Mouse (Mus musculus) midbrain, embryonic 14.5 days (tissue): Measurements from ENCODE around the gene Fam83e. TPM values are rescaled to one million over a fixed set of nuclear protein-coding genes. Genes with fewer than 3 reads are reported as not detected.
A peak's percentile ranks its signal among the peaks of the same experiment; 100 is the strongest.

Experiments
- ATAC-seq: fragments of 200-750 bp; cut with Nextera tagmentation; 2 replicates; pipeline ENCODE4 v1.8.0; 2017; ENCODE audit warnings: moderate number of reproducible peaks, moderate library complexity; ENCODE audit not compliant: low FRiP score, low TSS enrichment
- DNase-seq: peaks from one replicate; pipeline ENCODE4 v3.0.0-alpha.2; 2015
- H3K27ac ChIP-seq: fragments of 300-500 bp; sonication (generic); replicated peaks from 2 replicates; pipeline ENCODE4 v1.5.1; 2014; ENCODE audit warnings: mild to moderate bottlenecking, low read depth, low read length, moderate library complexity
- H3K27me3 ChIP-seq: fragments of 300-500 bp; sonication (generic); 2 replicates; pipeline ENCODE4 v1.6.1; 2014; ENCODE audit warnings: low read length, control low read depth, mixed read lengths; ENCODE audit not compliant: control insufficient read depth, insufficient read depth
- H3K36me3 ChIP-seq: fragments of 300-500 bp; sonication (generic); 2 replicates; pipeline ENCODE4 v1.6.1; 2014; ENCODE audit warnings: low read length, control low read depth; ENCODE audit not compliant: control insufficient read depth, insufficient read depth
- H3K4me1 ChIP-seq: fragments of 300-500 bp; sonication (generic); 2 replicates; pipeline ENCODE4 v1.6.1; 2014; ENCODE audit warnings: mild to moderate bottlenecking, antibody characterized with exemption, low read length, control low read depth; ENCODE audit not compliant: control insufficient read depth, insufficient read depth
- H3K4me2 ChIP-seq: fragments of 300-500 bp; sonication (generic); 2 replicates; pipeline ENCODE4 v1.6.1; 2014; ENCODE audit warnings: mild to moderate bottlenecking, low read length, moderate library complexity
- H3K4me3 ChIP-seq: fragments of 300-500 bp; sonication (generic); replicated peaks from 2 replicates; pipeline ENCODE4 v1.5.1; 2014; ENCODE audit warnings: low read depth, low read length
- H3K9ac ChIP-seq: fragments of 300-500 bp; sonication (generic); replicated peaks from 2 replicates; pipeline ENCODE4 v1.6.1; 2014; ENCODE audit warnings: mild to moderate bottlenecking, low read length, moderate library complexity
- H3K9me3 ChIP-seq: fragments of 300-500 bp; sonication (generic); 2 replicates; pipeline ENCODE4 v1.6.1; 2016; ENCODE audit warnings: low read length, control low read depth, mixed read lengths; ENCODE audit not compliant: control insufficient read depth
- WGBS: fragments of 180-500 bp; shearing (Covaris S2); extraction: QIAGEN DNeasy Blood & Tissue Kit; methylation state at CpG from one replicate; pipeline ENCODE4 v1.1.7; 2014; 5-methylcytosine and 5-hydroxymethylcytosine counted together
- polyA plus RNA-seq: library from polyadenylated mRNA; unstranded; fragments of >200 nt; fragmentation: Nextera tagmentation; extraction: Ambion mirVana; gene quantifications from 2 replicates; pipeline ENCODE4 v1.2.1, GENCODE M21; 2014

The Fam83e gene
- polyA plus RNA-seq, 1 experiment from 2014 or later: 0.46 TPM

DNA sequence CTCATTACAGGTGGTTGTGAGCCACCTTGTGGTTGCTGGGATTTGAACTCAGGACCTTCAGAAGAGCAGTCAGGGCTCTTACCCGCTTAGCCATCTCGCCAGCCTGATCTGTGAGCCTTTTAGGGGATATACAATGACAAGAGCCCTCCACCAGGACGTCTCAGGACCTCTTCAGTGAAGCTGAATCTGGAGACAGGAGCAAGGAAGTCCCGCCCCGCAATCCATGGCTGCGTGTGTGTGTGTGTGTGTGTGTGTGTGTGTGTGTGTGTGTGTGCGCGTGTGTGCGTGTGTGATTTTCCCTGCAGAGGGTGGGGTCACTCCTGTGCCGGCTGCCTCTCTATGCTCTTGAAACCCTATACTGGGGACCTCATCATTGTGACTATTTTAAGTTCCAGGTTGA is 18.8 kb downstream of the Fam83e start:
- no peak for DNase-seq
- Histone ChIP-seq H3K27ac (no peak overlapping the region), H3K9ac (no peak overlapping the region), H3K36me3 (no peaks in the 10 kb centered on the region), H3K9me3 (no peaks in the 10 kb centered on the region), H3K4me3 (no peak overlapping the region), H3K4me1 (no peaks in the 10 kb centered on the region), H3K27me3 (no peaks in the 10 kb centered on the region), H3K4me2 (no peak overlapping the region)
- 67% methylated on average over 10 of the region's 10 CpGs for whole genome bisulfite sequencing
- no peak for ATAC-seq

DNA sequence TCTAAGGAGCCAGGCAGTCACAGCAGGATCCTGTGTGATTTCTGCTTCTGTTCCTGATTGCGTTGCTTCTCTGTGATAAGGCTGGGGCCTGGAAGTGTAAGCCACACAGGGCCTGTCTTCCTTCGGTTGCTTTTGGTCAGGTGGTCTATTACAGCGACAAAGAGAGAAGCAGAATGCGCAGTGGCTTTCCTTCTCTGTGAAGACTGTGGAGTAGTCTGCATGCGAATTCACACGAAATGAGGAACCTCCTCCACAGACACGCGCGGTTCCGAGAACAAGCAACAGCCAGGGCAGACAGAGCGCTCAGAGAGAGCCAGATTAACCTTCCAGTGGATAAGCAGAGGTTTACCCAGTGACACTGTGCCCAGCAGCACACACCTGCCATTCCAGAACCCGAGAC is 20.3 kb downstream of the Fam83e start:
- Histone ChIP-seq H3K4me2 (no peak overlapping the region), H3K36me3 (no peaks in the 10 kb centered on the region), H3K4me3 (no peak overlapping the region), H3K9me3 (no peaks in the 10 kb centered on the region), H3K9ac (no peak overlapping the region), H3K4me1 (no peaks in the 10 kb centered on the region), H3K27me3 (no peaks in the 10 kb centered on the region), H3K27ac (no peak overlapping the region)
- WGBS: 89% methylated on average over 12 of the region's 12 CpGs
- ATAC-seq (no peak), DNase-seq (no peak)

DNA sequence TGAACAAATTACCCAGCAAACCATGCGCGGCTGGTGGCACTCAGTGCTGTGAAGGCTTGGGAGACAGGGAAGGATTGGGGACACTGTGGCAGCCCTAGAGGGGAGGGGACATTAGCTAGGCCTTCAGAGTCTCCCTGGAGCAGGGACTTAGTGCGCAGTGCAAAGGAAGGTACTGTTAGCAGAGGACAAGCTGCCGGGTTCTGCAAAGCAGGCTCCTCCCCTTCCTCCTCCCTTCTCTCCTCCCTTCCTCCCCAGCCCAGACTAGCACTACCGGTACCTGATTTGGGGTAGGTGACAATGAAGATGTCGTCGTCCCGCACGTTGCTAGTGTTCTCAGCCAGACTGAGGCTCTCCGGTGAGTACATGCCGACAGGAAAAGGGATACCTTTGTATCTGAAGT is 20.8 kb downstream of the Fam83e start:
- ATAC-seq: no peak
- no peak for DNase-seq
- 37% methylated on average over 11 of the region's 11 CpGs for WGBS
- no peaks in the 10 kb centered on the region for H3K4me1 ChIP-seq
- no peak overlapping the region for H3K9ac ChIP-seq
- H3K36me3 ChIP-seq: no peaks in the 10 kb centered on the region
- no peaks in the 10 kb centered on the region for H3K9me3 ChIP-seq
- H3K27me3 ChIP-seq: no peaks in the 10 kb centered on the region
- H3K4me2 ChIP-seq: no peak overlapping the region
- no peak overlapping the region for H3K4me3 ChIP-seq
- no peak overlapping the region for H3K27ac ChIP-seq

DNA sequence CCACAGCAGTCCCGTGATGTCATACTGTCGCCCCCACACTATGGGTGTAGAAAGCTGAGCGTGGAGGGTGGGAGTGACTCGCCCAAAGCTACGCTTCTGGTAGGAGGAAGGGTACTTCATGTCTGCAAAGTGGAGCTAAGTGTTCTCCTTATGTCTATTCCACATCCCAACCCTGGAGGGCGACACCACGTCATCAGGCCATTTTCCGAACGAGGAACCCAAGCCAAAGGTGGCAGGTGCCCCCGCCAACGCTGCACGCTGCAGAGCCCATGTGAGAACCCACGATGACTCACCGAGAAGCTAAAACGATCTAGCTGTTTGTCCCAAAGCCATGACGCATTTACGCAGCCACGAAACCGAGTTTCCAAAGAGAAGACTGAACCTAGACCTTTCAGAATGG is 21.3 kb downstream of the Fam83e start:
- Histone ChIP-seq H3K36me3 (no peaks in the 10 kb centered on the region), H3K27ac (no peak overlapping the region), H3K4me1 (no peaks in the 10 kb centered on the region), H3K27me3 (no peaks in the 10 kb centered on the region), H3K4me2 (no peak overlapping the region), H3K4me3 (no peak overlapping the region), H3K9ac (no peak overlapping the region), H3K9me3 (no peaks in the 10 kb centered on the region)
- DNase-seq: peak; percentile 31
- 33% methylated on average over 19 of the region's 19 CpGs for WGBS
- no peak for ATAC-seq

DNA sequence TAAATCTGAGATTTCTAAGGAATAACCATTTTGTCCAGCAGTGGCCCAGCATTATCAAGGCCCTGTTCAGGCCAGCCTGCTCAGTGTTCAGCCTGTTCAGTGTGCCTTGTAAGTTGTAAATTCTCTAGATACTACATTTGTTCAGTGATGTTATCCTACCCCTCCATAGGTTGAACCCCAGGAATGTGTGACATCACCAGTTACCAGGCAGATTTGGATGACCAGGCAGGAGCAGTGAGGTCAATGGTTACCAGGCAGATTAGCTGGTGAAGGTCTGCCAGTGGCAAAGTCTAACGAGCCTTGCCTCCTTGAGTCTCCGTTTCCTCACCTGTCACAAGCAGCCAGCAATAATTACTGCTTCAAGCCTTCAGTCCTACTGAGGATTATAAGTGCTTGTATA is 23.4 kb downstream of the Fam83e start:
- Histone ChIP-seq H3K4me3 (no peak overlapping the region), H3K9ac (no peak overlapping the region), H3K4me1 (0 out of 2 replicates have a peak, but pooled peaks cover 1% of the 10 kb centered on the region), H3K27ac (no peak overlapping the region), H3K4me2 (no peak overlapping the region), H3K36me3 (no peaks in the 10 kb centered on the region), H3K27me3 (no peaks in the 10 kb centered on the region), H3K9me3 (no peaks in the 10 kb centered on the region)
- 44% methylated on average over 2 of the region's 2 CpGs for WGBS
- ATAC-seq (no peak), DNase-seq (peak; percentile 63)

DNA sequence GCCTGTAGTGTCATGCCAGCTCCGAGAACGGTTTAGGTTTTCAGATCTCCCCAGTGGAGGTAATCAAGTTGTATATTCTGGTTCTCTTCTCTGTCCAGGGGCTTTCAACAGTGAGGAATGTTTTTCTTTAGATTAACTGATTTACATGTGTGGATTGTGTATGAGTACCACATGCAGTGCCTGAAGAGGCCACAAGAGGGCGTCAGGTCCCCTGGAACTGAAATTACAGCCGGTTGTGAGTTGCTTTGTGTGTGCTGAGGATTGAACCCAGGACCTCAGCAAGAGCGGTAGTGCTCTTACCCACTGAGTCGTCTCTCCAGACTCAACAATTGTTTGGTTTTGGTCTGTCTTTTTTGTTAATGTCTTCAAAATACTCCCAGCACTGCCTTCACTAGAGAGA is 25.5 kb downstream of the Fam83e start:
- Histone ChIP-seq H3K4me2 (no peak overlapping the region), H3K9ac (no peak overlapping the region), H3K4me1 (0 out of 2 replicates have a peak, but pooled peaks cover 3% of the 10 kb centered on the region), H3K36me3 (no peaks in the 10 kb centered on the region), H3K9me3 (no peaks in the 10 kb centered on the region), H3K27ac (no peak overlapping the region), H3K4me3 (no peak overlapping the region), H3K27me3 (no peaks in the 10 kb centered on the region)
- 66% methylated on average over 6 of the region's 6 CpGs for WGBS
- ATAC-seq (no peak), DNase-seq (no peak)

DNA sequence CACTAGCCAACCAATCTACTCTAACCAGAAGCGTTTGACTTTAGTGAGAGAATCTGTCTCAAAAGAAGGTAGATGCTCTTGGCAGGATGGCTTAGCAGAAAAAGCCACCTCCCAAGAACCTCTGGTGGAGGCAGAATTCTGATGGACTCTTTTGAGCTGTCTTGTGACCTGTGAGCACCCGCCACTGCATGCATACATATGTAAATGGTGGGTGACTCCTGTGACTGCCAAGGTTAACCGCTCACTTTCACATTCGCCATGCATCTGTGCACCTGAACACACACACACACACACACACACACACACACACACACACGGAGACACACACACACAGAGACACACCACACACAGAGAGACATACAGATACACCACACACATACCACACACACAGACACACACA is 26.4 kb downstream of the Fam83e start:
- no peaks in the 10 kb centered on the region for H3K36me3 ChIP-seq
- no peak overlapping the region for H3K9ac ChIP-seq
- 0 out of 2 replicates have a peak, but pooled peaks cover 3% of the 10 kb centered on the region for H3K4me1 ChIP-seq
- no peak for DNase-seq
- 83% methylated on average over 5 of the region's 5 CpGs for WGBS
- no peak overlapping the region for H3K4me2 ChIP-seq
- H3K9me3 ChIP-seq: no peaks in the 10 kb centered on the region
- H3K27ac ChIP-seq: no peak overlapping the region
- no peak overlapping the region for H3K4me3 ChIP-seq
- no peak for ATAC-seq
- H3K27me3 ChIP-seq: no peaks in the 10 kb centered on the region

DNA sequence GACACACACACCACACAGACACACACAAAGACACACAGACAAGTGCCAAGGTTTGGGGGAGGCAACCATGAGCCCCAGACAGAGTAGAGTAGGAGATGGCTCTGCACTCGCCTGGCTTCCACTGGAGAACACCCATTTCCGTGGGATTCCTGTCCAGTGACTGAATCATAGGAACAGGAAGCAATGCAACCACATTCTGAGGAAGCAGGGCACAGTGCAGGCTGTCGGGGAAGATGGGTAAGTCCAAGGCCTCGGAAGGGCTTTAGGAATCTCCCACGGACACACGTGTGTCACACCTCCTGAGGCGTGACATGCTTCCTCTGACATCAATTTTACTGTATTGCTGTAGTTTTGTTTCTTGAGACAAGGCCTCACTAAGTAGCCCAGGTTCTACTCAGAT is 27.1 kb downstream of the Fam83e start:
- Histone ChIP-seq H3K9me3 (no peaks in the 10 kb centered on the region), H3K4me3 (no peak overlapping the region), H3K9ac (no peak overlapping the region), H3K27ac (no peak overlapping the region), H3K4me2 (no peak overlapping the region), H3K27me3 (no peaks in the 10 kb centered on the region), H3K4me1 (0 out of 2 replicates have a peak, but pooled peaks cover 3% of the 10 kb centered on the region), H3K36me3 (no peaks in the 10 kb centered on the region)
- DNase-seq (no peak), ATAC-seq (no peak)
- WGBS: 81% methylated on average over 7 of the region's 7 CpGs

DNA sequence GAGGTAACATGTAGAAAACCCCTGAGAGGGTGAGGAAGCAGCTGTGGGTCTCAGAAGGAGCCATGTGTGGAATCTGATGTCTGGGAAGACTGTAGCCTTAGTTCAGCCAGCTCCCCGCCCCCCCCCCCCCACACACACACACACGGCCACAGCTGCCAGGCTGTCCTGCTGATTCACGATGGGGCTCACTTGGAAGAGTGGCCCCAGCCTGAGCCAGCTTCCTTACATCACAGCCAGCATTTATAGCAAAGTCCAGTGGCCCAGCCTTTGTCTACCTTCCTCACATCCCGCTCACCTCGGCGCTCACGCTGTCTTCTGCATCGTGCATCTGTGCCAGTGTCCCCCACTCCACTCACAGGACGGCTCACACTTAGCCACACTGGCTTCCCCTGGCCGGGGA is 28.4 kb downstream of the Fam83e start:
- no peak for DNase-seq
- H3K36me3 ChIP-seq: no peaks in the 10 kb centered on the region
- no peak overlapping the region; the same call in 1 of the 2 replicates for H3K27ac ChIP-seq
- no peaks in the 10 kb centered on the region for H3K9me3 ChIP-seq
- H3K9ac ChIP-seq: no peak overlapping the region
- ATAC-seq: no peak
- no peak overlapping the region for H3K4me3 ChIP-seq
- WGBS: 58% methylated on average over 9 of the region's 10 CpGs
- H3K27me3 ChIP-seq: no peaks in the 10 kb centered on the region
- 0 out of 2 replicates have a peak, but pooled peaks cover 3% of the 10 kb centered on the region for H3K4me1 ChIP-seq
- no peak overlapping the region for H3K4me2 ChIP-seq
